9 mouse cellular contexts compared by ENCODE assay signal in genomic region chr5:139387329-139388194, GRCm38 (mm10). TPM values are rescaled to one million over a fixed set of nuclear protein-coding genes. Genes with fewer than 3 reads are reported as not detected.
DNase-seq lines count a peak whose midpoint lies in the region; ATAC-seq and TF ChIP-seq lines count a peak whose summit lies in the region.
"Had no signal": no experiment of that assay in that cellular context is flagged by ENCODE, and none has a peak within 500 bp of the region (broad histone marks: within the 10 kb centered on the region; RNA-seq: fewer than 3 reads in every experiment).

No protein-coding gene starts in this region.

- H3K4me2 ChIP-seq in heart, embryonic 13.5 days, result peak overlapping the region; percentile 53
- H3K4me2 ChIP-seq in heart, embryonic 15.5 days, result no peak overlapping the region; the same call in 1 of the 2 replicates
- H3K4me2 ChIP-seq in liver, embryonic 14.5 days (ENCODE audit: low read depth), result peak overlapping the region; percentile 76

- no peak for TF ChIP-seq EP300 in liver, embryonic 14.5 days (IDR thresholded peaks at IDR 0.05; ENCODE audit: low read depth)

- H3K9me3 ChIP-seq in heart, embryonic 13.5 days, result no peaks in the 10 kb centered on the region
- H3K9me3 ChIP-seq in heart, embryonic 15.5 days (replicated peaks), result no peaks in the 10 kb centered on the region
- no peaks in the 10 kb centered on the region for H3K9me3 ChIP-seq in liver, embryonic 14.5 days (ENCODE audit: control insufficient read depth, low read length)

- no peak for ATAC-seq in heart, embryonic 13.5 days (ENCODE audit: extremely low read depth, insufficient number of reproducible peaks, low FRiP score, low TSS enrichment)
- no peak for ATAC-seq in heart, embryonic 15.5 days (replicated peaks; ENCODE audit: insufficient number of reproducible peaks, insufficient read depth, low FRiP score, low read depth)
- no peak for ATAC-seq in liver, embryonic 14.5 days (ENCODE audit: insufficient read depth)

- H3K9ac ChIP-seq in heart, embryonic 13.5 days, result peak overlapping the region; percentile 64
- H3K9ac ChIP-seq in heart, embryonic 15.5 days, result no peak overlapping the region
- peak overlapping the region; percentile 96 for H3K9ac ChIP-seq in liver, embryonic 14.5 days (replicated peaks)

- peaks cover 86% of the 10 kb centered on the region for H3K4me1 ChIP-seq in heart, embryonic 13.5 days
- H3K4me1 ChIP-seq in bone marrow macrophage, adult 2 months (ENCODE audit: control insufficient read depth, insufficient read depth, low read length), result peaks cover 53% of the 10 kb centered on the region
- H3K4me1 ChIP-seq in heart, embryonic 15.5 days (replicated peaks), result peaks cover 81% of the 10 kb centered on the region
- peaks cover 69 to 80% of the 10 kb centered on the region in 2 experiments for H3K4me1 ChIP-seq in liver, embryonic 14.5 days (replicated peaks; ENCODE audit: control insufficient read depth in 2 of 2, insufficient read depth in 2 of 2, low read length in 1 of 2)

- no peaks in the 10 kb centered on the region for H3K27me3 ChIP-seq in heart, embryonic 13.5 days (replicated peaks)
- no peaks in the 10 kb centered on the region for H3K27me3 ChIP-seq in heart, embryonic 15.5 days
- H3K27me3 ChIP-seq in liver, embryonic 14.5 days (ENCODE audit: control insufficient read depth, insufficient read depth, low read length), result no peaks in the 10 kb centered on the region

- DNase-seq in heart, postnatal 14 days, result no peak
- no peak for DNase-seq in liver, embryonic 14.5 days (ENCODE audit: low read depth in 3 of 3, low spot score in 3 of 3)
- no peak for DNase-seq in frontal cortex, postnatal 14 days (ENCODE audit: low spot score in 2 of 2)
- no peak for DNase-seq in cerebellum, adult 9-10 months
- DNase-seq in layer of hippocampus, adult 18-20 months (ENCODE audit: low spot score in 2 of 2), result no peak

- no peak for TF ChIP-seq CTCF in bone marrow macrophage, adult 2 months (IDR thresholded peaks at IDR 0.05; ENCODE audit: low read depth, low read length)
- no peak; the same call in 1 of the 2 replicates for TF ChIP-seq CTCF in liver, embryonic 14.5 days (IDR thresholded peaks at IDR 0.05; ENCODE audit: low read depth)

- WGBS in heart, embryonic 13.5 days, result 71% methylated on average over 10 of the region's 10 CpGs
- WGBS in heart, embryonic 15.5 days, result 71% methylated on average over 10 of the region's 10 CpGs
- 69% methylated on average over 10 of the region's 10 CpGs for WGBS in liver, embryonic 14.5 days (ENCODE audit: insufficient replicate concordance)

- H3K27ac ChIP-seq in heart, embryonic 13.5 days (replicated peaks), result peak overlapping the region; percentile 81
- H3K27ac ChIP-seq in bone marrow macrophage, adult 2 months (ENCODE audit: insufficient read depth, low read depth, low read length), result peak overlapping the region; percentile 65
- peak overlapping the region; percentile 60 for H3K27ac ChIP-seq in heart, embryonic 15.5 days
- peak overlapping the region; percentile 100 for H3K27ac ChIP-seq in liver, embryonic 14.5 days

- no peak for TF ChIP-seq POLR2A in bone marrow macrophage, adult 2 months (IDR thresholded peaks at IDR 0.05; ENCODE audit: borderline replicate concordance, low read depth, low read length)

- no peak overlapping the region for H3K4me3 ChIP-seq in heart, embryonic 13.5 days
- no peak overlapping the region for H3K4me3 ChIP-seq in bone marrow macrophage, adult 2 months (ENCODE audit: insufficient read depth, low read length)
- no peak overlapping the region for H3K4me3 ChIP-seq in heart, embryonic 15.5 days
- H3K4me3 ChIP-seq in liver, embryonic 14.5 days (ENCODE audit: insufficient read depth in 1 of 2, low read depth in 2 of 2, low read length in 2 of 2), result peak overlapping the region in 1 of 2 experiments; percentile 70; a peak in 2 of 4 replicates

- intact Hi-C loops in heart, postnatal 14 days (cut with DNase I), result no loop called here

- H3K36me3 ChIP-seq in heart, embryonic 13.5 days, result peaks cover 4% of the 10 kb centered on the region
- H3K36me3 ChIP-seq in heart, embryonic 15.5 days, result peaks cover 4% of the 10 kb centered on the region; the same call in 1 of the 2 replicates
- peaks cover 29% of the 10 kb centered on the region for H3K36me3 ChIP-seq in liver, embryonic 14.5 days (replicated peaks; ENCODE audit: control insufficient read depth, insufficient read depth, low read depth)

RNA-seq across cellular contexts. Expression of gene Gpr146, which starts 10.1 kb away (rescaled TPM):
- polyA plus RNA-seq in heart, embryonic 13.5 days (2015; fragmentation: Nextera tagmentation; extraction: Ambion mirVana), result 7.0 and 8.8 TPM in 2 replicates
- total RNA-seq in heart, postnatal 14 days (2021), result 10 to 100 TPM; 41.8 to 46.5 TPM
- polyA plus RNA-seq in bone marrow macrophage, adult 2 months (2012; ENCODE audit: insufficient read depth, insufficient read length, missing spikeins), result 34.5 and 34.7 TPM in 2 replicates
- polyA plus RNA-seq in heart, embryonic 15.5 days (2015; fragmentation: Nextera tagmentation; extraction: Ambion mirVana), result 14.0 and 14.7 TPM in 2 replicates
- 14.6 and 14.7 TPM in 2 replicates for polyA plus RNA-seq in liver, embryonic 14.5 days (2012; rRNA removed)
- 18.4 and 20.1 TPM in 2 replicates for polyA plus RNA-seq in liver, embryonic 14.5 days (2014; fragmentation: Nextera tagmentation; extraction: Ambion mirVana)
- 10 to 100 TPM; 10.8 to 12.2 TPM for total RNA-seq in layer of hippocampus, adult 18-20 months (2021)

RNA-seq across cellular contexts. Expression of gene C130050O18Rik, which starts 17.5 kb away (rescaled TPM):
- polyA plus RNA-seq in heart, embryonic 13.5 days (2015; fragmentation: Nextera tagmentation; extraction: Ambion mirVana), result 0.24 and 0.34 TPM in 2 replicates
- total RNA-seq in heart, postnatal 14 days (2021), result under 1 TPM; 0.74 to 0.80 TPM
- 13.2 and 14.4 TPM in 2 replicates for polyA plus RNA-seq in bone marrow macrophage, adult 2 months (2012; ENCODE audit: insufficient read depth, insufficient read length, missing spikeins)
- polyA plus RNA-seq in heart, embryonic 15.5 days (2015; fragmentation: Nextera tagmentation; extraction: Ambion mirVana), result 0.63 and 0.76 TPM in 2 replicates
- polyA plus RNA-seq in liver, embryonic 14.5 days (2012; rRNA removed), result 0.93 and 1.1 TPM in 2 replicates
- polyA plus RNA-seq in liver, embryonic 14.5 days (2014; fragmentation: Nextera tagmentation; extraction: Ambion mirVana), result 1.0 and 1.3 TPM in 2 replicates
- total RNA-seq in layer of hippocampus, adult 18-20 months (2021), result under 1 TPM in 1 of 2 experiments, not detected in 1; 0.33 TPM

RNA-seq across cellular contexts. Expression of gene Cyp2w1, which starts 35.1 kb away (rescaled TPM):
- not detected in 2 replicates for polyA plus RNA-seq in heart, embryonic 13.5 days (2015; fragmentation: Nextera tagmentation; extraction: Ambion mirVana)
- total RNA-seq in heart, postnatal 14 days (2021), result not detected
- not detected in 2 replicates for polyA plus RNA-seq in bone marrow macrophage, adult 2 months (2012; ENCODE audit: insufficient read depth, insufficient read length, missing spikeins)
- 0.47 TPM in 1 of 2 replicates, not detected in the other for polyA plus RNA-seq in heart, embryonic 15.5 days (2015; fragmentation: Nextera tagmentation; extraction: Ambion mirVana)
- 0.03 and 0.05 TPM in 2 replicates for polyA plus RNA-seq in liver, embryonic 14.5 days (2012; rRNA removed)
- polyA plus RNA-seq in liver, embryonic 14.5 days (2014; fragmentation: Nextera tagmentation; extraction: Ambion mirVana), result not detected in 2 replicates
- not detected for total RNA-seq in layer of hippocampus, adult 18-20 months (2021)
- total RNA-seq: hematopoietic stem cell, adult 5-6 weeks had no signal

RNA-seq across cellular contexts. Expression of gene Gper1, which starts 35.4 kb away (rescaled TPM):
- 0.90 and 1.2 TPM in 2 replicates for polyA plus RNA-seq in heart, embryonic 13.5 days (2015; fragmentation: Nextera tagmentation; extraction: Ambion mirVana)
- total RNA-seq in heart, postnatal 14 days (2021), result 1 to 10 TPM; 2.7 TPM
- not detected in 2 replicates for polyA plus RNA-seq in bone marrow macrophage, adult 2 months (2012; ENCODE audit: insufficient read depth, insufficient read length, missing spikeins)
- polyA plus RNA-seq in heart, embryonic 15.5 days (2015; fragmentation: Nextera tagmentation; extraction: Ambion mirVana), result 1.5 and 5.4 TPM in 2 replicates
- 0.06 and 0.07 TPM in 2 replicates for polyA plus RNA-seq in liver, embryonic 14.5 days (2012; rRNA removed)
- 0.20 TPM in 1 of 2 replicates, not detected in the other for polyA plus RNA-seq in liver, embryonic 14.5 days (2014; fragmentation: Nextera tagmentation; extraction: Ambion mirVana)
- total RNA-seq in layer of hippocampus, adult 18-20 months (2021), result 1 to 10 TPM; 2.0 to 4.2 TPM
- total RNA-seq: hematopoietic stem cell, adult 5-6 weeks had no signal

RNA-seq across cellular contexts. Expression of gene Cox19, which starts 36.3 kb away (rescaled TPM):
- polyA plus RNA-seq in heart, embryonic 13.5 days (2015; fragmentation: Nextera tagmentation; extraction: Ambion mirVana), result 68.4 and 75.8 TPM in 2 replicates
- total RNA-seq in heart, postnatal 14 days (2021), result 10 to 100 TPM; 78.6 to 85.9 TPM
- polyA plus RNA-seq in bone marrow macrophage, adult 2 months (2012; ENCODE audit: insufficient read depth, insufficient read length, missing spikeins), result 31.4 and 36.1 TPM in 2 replicates
- polyA plus RNA-seq in heart, embryonic 15.5 days (2015; fragmentation: Nextera tagmentation; extraction: Ambion mirVana), result 69.7 and 77.3 TPM in 2 replicates
- 22.6 and 23.3 TPM in 2 replicates for polyA plus RNA-seq in liver, embryonic 14.5 days (2012; rRNA removed)
- 61.4 and 62.3 TPM in 2 replicates for polyA plus RNA-seq in liver, embryonic 14.5 days (2014; fragmentation: Nextera tagmentation; extraction: Ambion mirVana)
- total RNA-seq in layer of hippocampus, adult 18-20 months (2021), result 10 to 100 TPM; 65.3 to 71.1 TPM
